Mouse (Mus musculus) intestine, embryonic 16.5 days (tissue): ENCODE data around the gene Araf. TPM values are rescaled to one million over a fixed set of nuclear protein-coding genes. Genes with fewer than 3 reads are reported as not detected.

ENCODE experiments used
- microRNA-seq: library from miRNA; unstranded; fragments of <30 nt; microRNA quantifications from one replicate; pipeline ENCODE4, GENCODE M21; 2016
- polyA plus RNA-seq: library from polyadenylated mRNA; unstranded; fragments of >200 nt; fragmentation: Nextera tagmentation; extraction: Ambion mirVana; gene quantifications from 2 replicates; pipeline ENCODE4 v1.2.1, GENCODE M21; 2015

The Araf gene
- polyA plus RNA-seq, 1 experiment from 2014 or later = 113 TPM

Small RNAs within 50 kb of the gene (microRNA-seq; reads per million reads assigned to microRNA genes)
- not detected for gene Gm24824
- gene Mir5617 = not detected

Other genes starting within 250 kb of the Araf start
- 72.5 and 77.2 TPM in 2 replicates for gene Rgn, start 248.0 kb upstream of the Araf start, polyA plus RNA-seq
- gene Rbm10, start 180.3 kb upstream of the Araf start, polyA plus RNA-seq = 55.1 and 55.3 TPM in 2 replicates
- gene Ndufb11, start 180.2 kb upstream of the Araf start, polyA plus RNA-seq = 269 and 279 TPM in 2 replicates
- gene Uba1, start 139.5 kb upstream of the Araf start, polyA plus RNA-seq = 185 and 187 TPM in 2 replicates
- gene Cdk16, start 109.9 kb upstream of the Araf start, polyA plus RNA-seq = 83.0 and 89.0 TPM in 2 replicates
- 25.6 and 27.6 TPM in 2 replicates for gene Usp11, start 93.9 kb upstream of the Araf start, polyA plus RNA-seq
- gene Timp1, start 72.4 kb downstream of the Araf start, polyA plus RNA-seq = 14.2 and 16.9 TPM in 2 replicates
- 1.2 and 1.5 TPM in 2 replicates for gene Syn1, start 123.2 kb downstream of the Araf start, polyA plus RNA-seq
- gene Cfp, start 133.7 kb downstream of the Araf start, polyA plus RNA-seq = 7.0 and 8.0 TPM in 2 replicates
- 7.3 and 7.6 TPM in 2 replicates for gene Elk1, start 152.8 kb downstream of the Araf start, polyA plus RNA-seq
- gene Uxt, start 164.2 kb downstream of the Araf start, polyA plus RNA-seq = 59.3 and 63.5 TPM in 2 replicates